Mouse (Mus musculus) C2C12 (cell line): ENCODE results near the gene Gm48552.

Experiments used
- CTCF ChIP-seq: IDR thresholded peaks from one replicate; pipeline ENCODE4 v1.5.1; 2011; ENCODE audit not compliant: control insufficient read depth, insufficient read depth, insufficient read length
- MAX ChIP-seq: IDR thresholded peaks from one replicate; pipeline ENCODE4 v1.6.1; 2011; ENCODE audit warnings: mild to moderate bottlenecking, control low read depth
- MYOG ChIP-seq: IDR thresholded peaks from one replicate; pipeline ENCODE4 v1.6.1; 2011; ENCODE audit not compliant: control insufficient read depth, insufficient read length; ENCODE audit errors: extremely low read depth
- USF1 ChIP-seq: IDR thresholded peaks from one replicate; pipeline ENCODE4 v1.6.1; 2011; ENCODE audit warnings: low read depth, mild to moderate bottlenecking, control low read depth, moderate library complexity

DNA sequence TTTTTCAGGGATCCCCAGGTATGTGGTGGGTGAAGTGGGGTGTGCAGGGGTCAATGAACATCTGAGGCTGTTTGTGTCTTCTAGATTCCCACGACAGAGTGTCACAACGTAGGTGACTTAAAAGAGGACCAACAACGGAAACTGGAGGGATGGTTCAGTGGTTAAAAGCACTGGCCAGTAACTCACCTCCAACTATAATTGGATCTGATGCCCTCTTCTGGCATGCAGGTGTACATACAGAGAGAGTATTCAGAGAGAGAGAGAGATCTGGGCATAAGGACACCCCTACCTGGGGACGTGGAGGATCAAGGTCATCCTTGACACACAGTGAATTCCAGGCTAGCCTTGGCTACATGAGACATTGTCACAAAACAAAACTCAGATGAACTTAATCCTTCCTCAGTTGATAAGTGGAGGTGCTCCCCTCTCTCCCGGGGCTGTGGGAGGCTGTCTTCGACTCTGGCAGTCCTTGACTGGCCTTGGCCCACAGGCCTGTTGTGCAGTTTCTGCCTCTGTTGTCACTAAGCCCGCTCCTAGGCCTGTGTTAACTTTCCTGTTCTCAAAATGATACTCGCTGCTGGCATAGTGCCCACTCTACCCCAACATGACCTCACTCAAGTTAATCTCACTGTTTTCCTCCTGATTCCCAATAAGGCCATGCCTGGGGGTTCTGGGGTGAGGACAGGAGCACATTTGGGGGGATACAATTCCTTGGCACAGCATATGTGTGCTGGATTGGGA lies 44.2 kb upstream of the Gm48552 start:
- no peak for TF ChIP-seq MAX
- no peak for TF ChIP-seq USF1
- TF ChIP-seq CTCF: no peak
- no peak for TF ChIP-seq MYOG
